29 mouse cellular contexts compared by ENCODE assay signal in genomic region chr5:115656677-115657076, GRCm38 (mm10).
"Had no signal": no experiment of that assay in that cellular context is flagged by ENCODE, and none has a peak within 500 bp of the region (broad histone marks: within the 10 kb centered on the region; RNA-seq: fewer than 3 reads in every experiment).

No protein-coding gene starts in this region.

- H3K36me3 ChIP-seq: embryonic facial prominence, embryonic 10.5 days; embryonic facial prominence, embryonic 12.5 days; embryonic facial prominence, embryonic 13.5 days; embryonic facial prominence, embryonic 15.5 days; forebrain, embryonic 10.5 days; forebrain, embryonic 12.5 days had no signal

- H3K4me3 ChIP-seq: embryonic facial prominence, embryonic 10.5 days; embryonic facial prominence, embryonic 12.5 days; embryonic facial prominence, embryonic 13.5 days; embryonic facial prominence, embryonic 15.5 days; erythroblast, embryonic 14.5 days; forebrain, embryonic 10.5 days; forebrain, embryonic 12.5 days; forebrain, embryonic 13.5 days; forebrain, embryonic 15.5 days; gastrocnemius, adult 2 months; heart, adult 2 months had no signal

- H3K9ac ChIP-seq: embryonic facial prominence, embryonic 12.5 days; embryonic facial prominence, embryonic 13.5 days; embryonic facial prominence, embryonic 15.5 days; forebrain, embryonic 12.5 days; forebrain, embryonic 13.5 days; forebrain, embryonic 15.5 days; forebrain, postnatal 0 days had no signal

- ATAC-seq: forebrain, embryonic 13.5 days; forebrain, embryonic 14.5 days; forebrain, embryonic 15.5 days; forebrain, embryonic 16.5 days; forebrain, postnatal 0 days had no signal

- H3K27me3 ChIP-seq: embryonic facial prominence, embryonic 12.5 days; embryonic facial prominence, embryonic 13.5 days; embryonic facial prominence, embryonic 15.5 days; forebrain, embryonic 13.5 days; forebrain, embryonic 15.5 days had no signal

- H3K4me2 ChIP-seq: embryonic facial prominence, embryonic 12.5 days; embryonic facial prominence, embryonic 13.5 days; embryonic facial prominence, embryonic 15.5 days; forebrain, embryonic 12.5 days; forebrain, embryonic 13.5 days; forebrain, embryonic 15.5 days had no signal

- DNase-seq: cerebellum, adult 2 months; cerebellum, adult 8-10 months; cerebellum, adult 9-10 months; cerebellum, adult 9-11 months; cerebellum, postnatal 10 days; cerebellum, postnatal 14 days; cerebellum, postnatal 25 days; cerebellum, postnatal 36 days; embryo, embryonic 11 days; forebrain, postnatal 0 days; gastrocnemius, adult 2 months; gastrocnemius, postnatal 10 days; gastrocnemius, postnatal 14 days; gastrocnemius, postnatal 25 days; gastrocnemius, postnatal 36 days; heart, adult 11 months; heart, adult 18-20 months; heart, adult 2 months had no signal

- H3K9me3 ChIP-seq: embryonic facial prominence, embryonic 10.5 days; embryonic facial prominence, embryonic 12.5 days; embryonic facial prominence, embryonic 13.5 days; embryonic facial prominence, embryonic 15.5 days; forebrain, embryonic 10.5 days; forebrain, embryonic 12.5 days; forebrain, embryonic 13.5 days; forebrain, embryonic 15.5 days had no signal

- H3K27ac ChIP-seq: embryonic facial prominence, embryonic 10.5 days; embryonic facial prominence, embryonic 12.5 days; embryonic facial prominence, embryonic 13.5 days; forebrain, embryonic 10.5 days; forebrain, embryonic 12.5 days; forebrain, embryonic 13.5 days; forebrain, embryonic 15.5 days; gastrocnemius, adult 2 months; heart, adult 2 months had no signal
